Mouse (Mus musculus) kidney, adult 2 months (tissue): ENCODE measurements around the gene Ccr2.

ENCODE experiments used
- CTCF ChIP-seq: fragments of 200-500 bp; conservative IDR thresholded peaks from 2 replicates; pipeline ENCODE4 v1.5.1; 2011; ENCODE audit warnings: low read depth, mild to moderate bottlenecking, control low read depth, low read length, moderate library complexity, mixed read lengths; ENCODE audit not compliant: insufficient read depth, insufficient read length
- POLR2A ChIP-seq: fragments of 200-500 bp; IDR thresholded peaks from one replicate; pipeline ENCODE4 v1.6.1; 2011; ENCODE audit warnings: low read depth, low read length, control low read depth

DNA sequence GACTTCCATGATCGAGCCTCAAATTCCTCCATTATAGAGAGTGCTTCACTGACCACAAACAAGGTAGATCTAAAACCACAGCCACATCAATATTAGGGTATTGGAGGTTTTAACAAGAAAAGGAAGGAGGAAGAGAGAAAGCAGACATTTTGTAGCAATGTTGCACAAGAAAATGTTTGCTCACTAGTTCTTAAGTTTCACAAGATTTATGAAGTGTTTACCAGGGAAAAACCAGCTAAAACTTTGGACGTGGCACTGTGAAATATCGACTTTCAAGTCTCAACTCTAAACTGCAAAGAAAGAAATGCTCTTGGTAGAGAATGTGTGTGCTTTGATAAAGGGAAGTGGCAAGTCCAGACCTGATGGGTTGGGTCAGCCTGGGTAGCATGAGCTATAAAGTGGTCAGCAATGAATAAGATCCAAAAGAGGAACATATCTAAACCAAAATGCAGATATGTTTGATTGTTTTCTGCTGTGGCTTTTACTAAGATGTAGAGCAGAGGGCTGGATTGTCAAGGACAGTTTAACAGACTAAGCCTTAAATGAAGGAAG, 45.5 kb upstream of the Ccr2 start:
- TF ChIP-seq POLR2A, result no peak
- TF ChIP-seq CTCF, result no peak
